In genomic region chr1:87785703-87786102, GRCm38 (mm10) we compare ENCODE assay signal across 10 mouse cellular contexts. TPM values are rescaled to one million over a fixed set of nuclear protein-coding genes. Genes with fewer than 3 reads are reported as not detected.
A peak's percentile ranks its signal among the peaks of the same experiment; 100 is the strongest.
DNase-seq lines count a peak whose midpoint lies in the region; ATAC-seq lines count a peak whose summit lies in the region.
"Had no signal": no experiment of that assay in that cellular context is flagged by ENCODE, and none has a peak within 500 bp of the region (broad histone marks: within the 10 kb centered on the region; RNA-seq: fewer than 3 reads in every experiment).

No protein-coding gene starts in this region.

- H3K36me3 ChIP-seq in forebrain, embryonic 15.5 days = peaks cover 87% of the 10 kb centered on the region
- peaks cover 84% of the 10 kb centered on the region for H3K36me3 ChIP-seq in forebrain, embryonic 12.5 days (replicated peaks)
- H3K36me3 ChIP-seq in kidney, embryonic 16.5 days (ENCODE audit: insufficient read depth, low read length) = peaks cover 72% of the 10 kb centered on the region
- H3K36me3 ChIP-seq in heart, embryonic 16.5 days (ENCODE audit: control insufficient read depth, insufficient read depth) = peaks cover 36% of the 10 kb centered on the region

- DNase-seq in kidney, adult 11 months = no peak
- DNase-seq in lung, postnatal 25 days (ENCODE audit: low spot score) = peak; percentile 17
- DNase-seq in spleen, postnatal 36 days (ENCODE audit: low spot score in 2 of 2) = no peak
- no peak for DNase-seq in thymus, postnatal 10 days (ENCODE audit: low spot score in 2 of 2)
- DNase-seq: cerebellum, adult 11-12 months had no signal

- 92% methylated on average over 8 of the region's 8 CpGs for WGBS in forebrain, embryonic 15.5 days
- 96% methylated on average over 8 of the region's 8 CpGs for WGBS in forebrain, embryonic 12.5 days
- 83% methylated on average over 8 of the region's 8 CpGs for WGBS in kidney, embryonic 16.5 days
- WGBS in heart, embryonic 16.5 days = 67% methylated on average over 8 of the region's 8 CpGs

- no peak for ATAC-seq in forebrain, embryonic 15.5 days (replicated peaks)
- no peak for ATAC-seq in forebrain, embryonic 12.5 days (ENCODE audit: low FRiP score)
- no peak; the same call in 1 of the 2 replicates for ATAC-seq in kidney, embryonic 16.5 days (ENCODE audit: low FRiP score, low TSS enrichment)
- ATAC-seq in heart, embryonic 16.5 days (replicated peaks; ENCODE audit: extremely low read depth, insufficient read depth, low FRiP score) = peak; percentile 60

- H3K9me3 ChIP-seq in forebrain, embryonic 15.5 days = no peaks in the 10 kb centered on the region
- no peaks in the 10 kb centered on the region for H3K9me3 ChIP-seq in forebrain, embryonic 12.5 days
- H3K9me3 ChIP-seq in kidney, embryonic 16.5 days (ENCODE audit: low read length) = no peaks in the 10 kb centered on the region
- no peaks in the 10 kb centered on the region for H3K9me3 ChIP-seq in heart, embryonic 16.5 days (replicated peaks; ENCODE audit: control insufficient read depth, low read length)

- H3K27me3 ChIP-seq in forebrain, embryonic 15.5 days = no peaks in the 10 kb centered on the region
- H3K27me3 ChIP-seq in forebrain, embryonic 12.5 days = no peaks in the 10 kb centered on the region
- no peaks in the 10 kb centered on the region for H3K27me3 ChIP-seq in kidney, embryonic 16.5 days (ENCODE audit: insufficient read depth, low read length)
- no peaks in the 10 kb centered on the region for H3K27me3 ChIP-seq in heart, embryonic 16.5 days (ENCODE audit: control insufficient read depth, insufficient read depth, low read length)

- H3K9ac ChIP-seq in forebrain, embryonic 15.5 days (replicated peaks) = no peak overlapping the region
- H3K9ac ChIP-seq in forebrain, embryonic 12.5 days = no peak overlapping the region
- H3K9ac ChIP-seq in kidney, embryonic 16.5 days (replicated peaks; ENCODE audit: low read length) = no peak overlapping the region
- no peak overlapping the region for H3K9ac ChIP-seq in heart, embryonic 16.5 days (ENCODE audit: low read length)

- H3K27ac ChIP-seq in forebrain, embryonic 15.5 days (replicated peaks) = peak overlapping the region; percentile 36; the same call in 1 of the 2 replicates
- no peak overlapping the region for H3K27ac ChIP-seq in forebrain, embryonic 12.5 days
- peak overlapping the region; percentile 8; the same call in 1 of the 2 replicates for H3K27ac ChIP-seq in kidney, embryonic 16.5 days (ENCODE audit: low read length)
- H3K27ac ChIP-seq in heart, embryonic 16.5 days (ENCODE audit: low read length) = peak overlapping the region; percentile 2; the same call in 1 of the 2 replicates

- H3K4me3 ChIP-seq in forebrain, embryonic 15.5 days = no peak overlapping the region
- H3K4me3 ChIP-seq in forebrain, embryonic 12.5 days (replicated peaks) = no peak overlapping the region
- H3K4me3 ChIP-seq in kidney, embryonic 16.5 days (ENCODE audit: low read length) = no peak overlapping the region
- H3K4me3 ChIP-seq in heart, embryonic 16.5 days (ENCODE audit: low read length) = no peak overlapping the region

- H3K4me2 ChIP-seq in forebrain, embryonic 15.5 days (replicated peaks) = no peak overlapping the region
- no peak overlapping the region for H3K4me2 ChIP-seq in forebrain, embryonic 12.5 days
- no peak overlapping the region for H3K4me2 ChIP-seq in kidney, embryonic 16.5 days (replicated peaks; ENCODE audit: low read depth, low read length)
- no peak overlapping the region for H3K4me2 ChIP-seq in heart, embryonic 16.5 days (ENCODE audit: low read depth, low read length)
- H3K4me2 ChIP-seq: liver, embryonic 11.5 days had no signal

- H3K4me1 ChIP-seq in forebrain, embryonic 15.5 days = no peaks in the 10 kb centered on the region
- no peaks in the 10 kb centered on the region for H3K4me1 ChIP-seq in forebrain, embryonic 12.5 days
- H3K4me1 ChIP-seq in kidney, embryonic 16.5 days (ENCODE audit: insufficient read depth, low read length) = no peaks in the 10 kb centered on the region
- no peaks in the 10 kb centered on the region for H3K4me1 ChIP-seq in heart, embryonic 16.5 days (ENCODE audit: control insufficient read depth, insufficient read depth, low read length)

RNA-seq across cellular contexts. Expression of gene Sag, which starts 17.8 kb away (rescaled TPM):
- 1.8 and 2.4 TPM in 2 replicates for polyA plus RNA-seq in forebrain, embryonic 15.5 days (2015; fragmentation: Nextera tagmentation; extraction: Ambion mirVana)
- 2.7 TPM in 2 replicates for polyA plus RNA-seq in forebrain, embryonic 12.5 days (2016; fragmentation: Nextera tagmentation; extraction: Ambion mirVana)
- 1.3 and 2.0 TPM in 2 replicates for polyA plus RNA-seq in kidney, embryonic 16.5 days (2015; fragmentation: Nextera tagmentation; extraction: Ambion mirVana)
- polyA plus RNA-seq in heart, embryonic 16.5 days (2015; fragmentation: Nextera tagmentation; extraction: Ambion mirVana) = 0.75 and 1.0 TPM in 2 replicates

RNA-seq across cellular contexts. Expression of gene Atg16l1, which starts 30.0 kb away (rescaled TPM):
- polyA plus RNA-seq in forebrain, embryonic 15.5 days (2015; fragmentation: Nextera tagmentation; extraction: Ambion mirVana) = 60.2 and 64.0 TPM in 2 replicates
- polyA plus RNA-seq in forebrain, embryonic 12.5 days (2016; fragmentation: Nextera tagmentation; extraction: Ambion mirVana) = 46.6 and 51.4 TPM in 2 replicates
- polyA plus RNA-seq in kidney, embryonic 16.5 days (2015; fragmentation: Nextera tagmentation; extraction: Ambion mirVana) = 29.7 and 31.6 TPM in 2 replicates
- polyA plus RNA-seq in heart, embryonic 16.5 days (2015; fragmentation: Nextera tagmentation; extraction: Ambion mirVana) = 24.9 and 27.6 TPM in 2 replicates
